Mouse (Mus musculus): Measurements from ENCODE around the gene Fbxo2. TPM values are rescaled to one million over a fixed set of nuclear protein-coding genes. Genes with fewer than 3 reads are reported as not detected.
"Not testable (repeated sequence)": the region's sequence is repeated elsewhere in the genome, so short reads cannot be mapped to it uniquely, and the experiment has no call there.

Gene Fbxo2
- polyA plus RNA-seq, 1 experiment from 2014 or later = 0.66 TPM

- Histone ChIP-seq H3K27ac (ENCODE audit: low read length) (no peak overlapping the region), H3K4me1 (ENCODE audit: insufficient read depth, low read depth, low read length) (no peaks in the 10 kb centered on the region), H3K36me3 (ENCODE audit: insufficient read depth, low read length) (no peaks in the 10 kb centered on the region), H3K9ac (replicated peaks; ENCODE audit: low read depth) (no peak overlapping the region), H3K4me3 (ENCODE audit: low read depth, low read length) (no peak overlapping the region), H3K27me3 (replicated peaks; ENCODE audit: insufficient read depth, low read length) (peaks cover 16% of the 10 kb centered on the region), H3K4me2 (replicated peaks; ENCODE audit: low read depth, low read length) (no peak overlapping the region), H3K9me3 (ENCODE audit: low read length) (no peaks in the 10 kb centered on the region)
- DNase-seq (ENCODE audit: low spot score) = no peak
- ATAC-seq = no peak
- TF ChIP-seq EP300 (IDR thresholded peaks at IDR 0.05) (no peak), CTCF (IDR thresholded peaks at IDR 0.05) (no peak)
Observed at GRCm38 (mm10) chr4:148177716-148178115, 17.3 kb downstream of the Fbxo2 start.

- 82% methylated on average over 12 of the region's 12 CpGs for WGBS
- DNase-seq (ENCODE audit: low spot score) (no peak), ATAC-seq (no peak)
Observed at GRCm38 (mm10) chr4:148181483-148181882, 21.1 kb downstream of the Fbxo2 start.

GRCm38 (mm10) chr4:148182363-148182762 lies 21.9 kb downstream of the Fbxo2 start:
- H3K9me3 ChIP-seq (ENCODE audit: low read length) = no peaks in the 10 kb centered on the region
- no peaks in the 10 kb centered on the region for H3K4me1 ChIP-seq (ENCODE audit: insufficient read depth, low read depth, low read length)
- TF ChIP-seq CTCF (IDR thresholded peaks at IDR 0.05) (no peak), EP300 (IDR thresholded peaks at IDR 0.05) (no peak)
- DNase-seq (ENCODE audit: low spot score) = no peak
- no peak overlapping the region for H3K4me2 ChIP-seq (replicated peaks; ENCODE audit: low read depth, low read length)
- WGBS = 33% methylated on average over 8 of the region's 8 CpGs
- H3K27ac ChIP-seq (ENCODE audit: low read length) = no peak overlapping the region
- no peak overlapping the region for H3K9ac ChIP-seq (replicated peaks; ENCODE audit: low read depth)
- no peaks in the 10 kb centered on the region for H3K27me3 ChIP-seq (replicated peaks; ENCODE audit: insufficient read depth, low read length)
- no peaks in the 10 kb centered on the region for H3K36me3 ChIP-seq (ENCODE audit: insufficient read depth, low read length)
- H3K4me3 ChIP-seq (ENCODE audit: low read depth, low read length) = no peak overlapping the region
- ATAC-seq = no peak

More at GRCm38 (mm10) chr4:148181483-148181882, 21.1 kb downstream of the Fbxo2 start:
- Histone ChIP-seq H3K4me3 (ENCODE audit: low read depth, low read length) (no peak overlapping the region), H3K27ac (ENCODE audit: low read length) (no peak overlapping the region), H3K9ac (replicated peaks; ENCODE audit: low read depth) (no peak overlapping the region), H3K36me3 (ENCODE audit: insufficient read depth, low read length) (no peaks in the 10 kb centered on the region), H3K4me2 (replicated peaks; ENCODE audit: low read depth, low read length) (no peak overlapping the region), H3K9me3 (ENCODE audit: low read length) (no peaks in the 10 kb centered on the region), H3K4me1 (ENCODE audit: insufficient read depth, low read depth, low read length) (no peaks in the 10 kb centered on the region), H3K27me3 (replicated peaks; ENCODE audit: insufficient read depth, low read length) (no peaks in the 10 kb centered on the region)
- no peak for TF ChIP-seq EP300 (IDR thresholded peaks at IDR 0.05)
- no peak for TF ChIP-seq CTCF (IDR thresholded peaks at IDR 0.05)

GRCm38 (mm10) chr4:148184564-148184963 lies 24.1 kb downstream of the Fbxo2 start:
- Histone ChIP-seq H3K9ac (replicated peaks; ENCODE audit: low read depth) (no peak overlapping the region), H3K4me2 (replicated peaks; ENCODE audit: low read depth, low read length) (no peak overlapping the region), H3K4me1 (ENCODE audit: insufficient read depth, low read depth, low read length) (no peaks in the 10 kb centered on the region), H3K27ac (ENCODE audit: low read length) (no peak overlapping the region), H3K9me3 (ENCODE audit: low read length) (no peaks in the 10 kb centered on the region), H3K27me3 (replicated peaks; ENCODE audit: insufficient read depth, low read length) (no peaks in the 10 kb centered on the region), H3K4me3 (ENCODE audit: low read depth, low read length) (no peak overlapping the region), H3K36me3 (ENCODE audit: insufficient read depth, low read length) (no peaks in the 10 kb centered on the region)
- WGBS = 70% methylated on average over 9 of the region's 9 CpGs
- no peak for DNase-seq (ENCODE audit: low spot score)
- no peak for ATAC-seq
- no peak for TF ChIP-seq EP300 (IDR thresholded peaks at IDR 0.05)
- TF ChIP-seq CTCF (IDR thresholded peaks at IDR 0.05) = no peak

- 65% methylated on average over 4 of the region's 4 CpGs for WGBS
- H3K4me3 ChIP-seq (ENCODE audit: low read depth, low read length) = no peak overlapping the region
- H3K36me3 ChIP-seq (ENCODE audit: insufficient read depth, low read length) = no peaks in the 10 kb centered on the region
- no peak overlapping the region for H3K27ac ChIP-seq (ENCODE audit: low read length)
- H3K27me3 ChIP-seq (replicated peaks; ENCODE audit: insufficient read depth, low read length) = no peaks in the 10 kb centered on the region
- ATAC-seq = no peak
- no peaks in the 10 kb centered on the region for H3K4me1 ChIP-seq (ENCODE audit: insufficient read depth, low read depth, low read length)
- no peak for DNase-seq (ENCODE audit: low spot score)
- H3K9me3 ChIP-seq (ENCODE audit: low read length) = no peaks in the 10 kb centered on the region
- H3K9ac ChIP-seq (replicated peaks; ENCODE audit: low read depth) = no peak overlapping the region
- TF ChIP-seq EP300 (IDR thresholded peaks at IDR 0.05) (no peak), CTCF (IDR thresholded peaks at IDR 0.05) (peak; percentile 27)
- no peak overlapping the region for H3K4me2 ChIP-seq (replicated peaks; ENCODE audit: low read depth, low read length)
Observed at GRCm38 (mm10) chr4:148185819-148186218, 25.4 kb downstream of the Fbxo2 start.

GRCm38 (mm10) chr4:148188767-148189166 lies 28.3 kb downstream of the Fbxo2 start:
- DNase-seq (ENCODE audit: low spot score); H3K27ac ChIP-seq (ENCODE audit: low read length); H3K4me2 ChIP-seq (replicated peaks; ENCODE audit: low read depth, low read length); H3K36me3 ChIP-seq (ENCODE audit: insufficient read depth, low read length); H3K4me3 ChIP-seq (ENCODE audit: low read depth, low read length); H3K9me3 ChIP-seq (ENCODE audit: low read length); ATAC-seq; H3K27me3 ChIP-seq (replicated peaks; ENCODE audit: insufficient read depth, low read length); H3K9ac ChIP-seq (replicated peaks; ENCODE audit: low read depth); H3K4me1 ChIP-seq (ENCODE audit: insufficient read depth, low read depth, low read length): not testable (repeated sequence)
- WGBS = 82% methylated on average over 1 of the region's 1 CpGs

- 26% methylated on average over 11 of the region's 11 CpGs for WGBS
- H3K4me2 ChIP-seq (replicated peaks; ENCODE audit: low read depth, low read length) = no peak overlapping the region
- ATAC-seq (no peak), DNase-seq (ENCODE audit: low spot score) (no peak)
- TF ChIP-seq EP300 (IDR thresholded peaks at IDR 0.05) (no peak), CTCF (IDR thresholded peaks at IDR 0.05) (no peak)
- H3K27ac ChIP-seq (ENCODE audit: low read length) = no peak overlapping the region
- H3K9ac ChIP-seq (replicated peaks; ENCODE audit: low read depth) = no peak overlapping the region
- no peaks in the 10 kb centered on the region for H3K9me3 ChIP-seq (ENCODE audit: low read length)
- no peaks in the 10 kb centered on the region for H3K27me3 ChIP-seq (replicated peaks; ENCODE audit: insufficient read depth, low read length)
- H3K36me3 ChIP-seq (ENCODE audit: insufficient read depth, low read length) = no peaks in the 10 kb centered on the region
- no peaks in the 10 kb centered on the region for H3K4me1 ChIP-seq (ENCODE audit: insufficient read depth, low read depth, low read length)
- H3K4me3 ChIP-seq (ENCODE audit: low read depth, low read length) = no peak overlapping the region
Observed at GRCm38 (mm10) chr4:148192707-148193245, 32.4 kb downstream of the Fbxo2 start.
